9 mouse cellular contexts compared by ENCODE assay signal in the genomic region with DNA sequence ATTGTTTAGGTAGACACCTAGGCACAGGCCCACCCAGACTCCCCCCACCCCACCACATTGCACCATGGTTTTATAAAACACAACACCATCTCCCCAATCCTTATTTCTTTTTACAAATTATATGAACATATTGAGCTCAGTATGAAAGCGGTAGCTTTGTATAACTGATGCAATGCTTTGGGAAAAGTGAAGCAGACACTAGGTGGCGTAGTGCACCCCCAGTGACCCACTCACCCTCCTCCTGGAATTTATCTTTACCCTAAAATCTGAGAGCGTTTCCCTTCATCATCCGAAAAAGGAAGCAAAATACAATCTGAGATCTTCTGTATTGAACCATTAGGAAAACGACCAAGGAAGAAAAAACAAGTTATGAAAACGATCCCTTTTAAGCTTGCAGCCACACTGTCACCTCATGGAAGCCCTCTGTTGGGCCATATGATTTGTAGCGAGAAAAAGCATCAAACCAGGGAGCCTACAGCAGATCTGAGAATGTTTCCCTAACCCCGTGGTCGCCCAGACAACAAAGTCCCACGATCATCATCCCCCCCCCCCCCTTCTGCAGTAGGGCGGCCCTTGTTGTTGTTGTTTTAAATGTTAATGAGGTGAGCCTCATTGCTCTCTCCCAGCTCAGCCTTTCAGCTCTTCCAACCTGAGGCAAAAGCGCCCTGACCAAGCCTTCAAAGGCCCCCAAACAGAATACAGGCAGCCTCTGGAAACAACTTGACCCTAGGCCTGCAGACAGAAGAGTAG.
A peak's percentile ranks its signal among the peaks of the same experiment; 100 is the strongest.
DNase-seq lines count a peak whose midpoint lies in the region; ATAC-seq and TF ChIP-seq lines count a peak whose summit lies in the region.
"Had no signal": no experiment of that assay in that cellular context is flagged by ENCODE, and none has a peak within 500 bp of the region (broad histone marks: within the 10 kb centered on the region; RNA-seq: fewer than 3 reads in every experiment).

No protein-coding gene starts in this region.

- no peaks in the 10 kb centered on the region for H3K9me3 ChIP-seq in lung, embryonic 14.5 days (ENCODE audit: low read depth, low read length)
- H3K9me3 ChIP-seq in forebrain, embryonic 14.5 days (replicated peaks; ENCODE audit: control insufficient read depth, low read length), result no peaks in the 10 kb centered on the region
- H3K9me3 ChIP-seq: embryonic facial prominence, embryonic 15.5 days; limb, embryonic 12.5 days had no signal

- DNase-seq in lung, embryonic 14.5 days, result peak; percentile 65
- no peak for DNase-seq in lung, postnatal 25 days (ENCODE audit: low spot score)
- DNase-seq in cerebellum, adult 11-12 months, result peak; percentile 14
- peak; percentile 56 for DNase-seq in forebrain, embryonic 14.5 days (ENCODE audit: low spot score)
- DNase-seq in lung, postnatal 10 days, result peak; percentile 31
- DNase-seq in spleen, adult 12 weeks (ENCODE audit: low spot score), result no peak
- no peak for DNase-seq in ovary, postnatal 36 days (ENCODE audit: low spot score)

- H3K4me3 ChIP-seq in lung, embryonic 14.5 days (ENCODE audit: low read depth, low read length), result no peak overlapping the region
- no peak overlapping the region for H3K4me3 ChIP-seq in forebrain, embryonic 14.5 days (ENCODE audit: low read depth, low read length)
- H3K4me3 ChIP-seq: embryonic facial prominence, embryonic 15.5 days; limb, embryonic 12.5 days had no signal

- peaks cover 13% of the 10 kb centered on the region for H3K4me1 ChIP-seq in lung, embryonic 14.5 days (ENCODE audit: insufficient read depth)
- no peaks in the 10 kb centered on the region for H3K4me1 ChIP-seq in forebrain, embryonic 14.5 days (ENCODE audit: control insufficient read depth, insufficient read depth, low read length)

- ATAC-seq in lung, embryonic 14.5 days (ENCODE audit: insufficient read depth), result no peak
- ATAC-seq in forebrain, embryonic 14.5 days, result peak; percentile 65; the same call in 1 of the 2 replicates

- H3K9ac ChIP-seq in lung, embryonic 14.5 days, result no peak overlapping the region
- no peak overlapping the region for H3K9ac ChIP-seq in forebrain, embryonic 14.5 days (ENCODE audit: low read length)
- H3K9ac ChIP-seq: embryonic facial prominence, embryonic 15.5 days; limb, embryonic 12.5 days had no signal

- no peaks in the 10 kb centered on the region for H3K36me3 ChIP-seq in lung, embryonic 14.5 days (ENCODE audit: insufficient read depth)
- no peaks in the 10 kb centered on the region for H3K36me3 ChIP-seq in forebrain, embryonic 14.5 days (ENCODE audit: control insufficient read depth, insufficient read depth, low read length)
- H3K36me3 ChIP-seq: embryonic facial prominence, embryonic 15.5 days; limb, embryonic 12.5 days had no signal

- TF ChIP-seq CTCF in lung, embryonic 14.5 days (IDR thresholded peaks at IDR 0.05; ENCODE audit: low read depth), result peak; percentile 67

- WGBS in lung, embryonic 14.5 days, result 35% methylated on average over 12 of the region's 12 CpGs
- 8% methylated on average over 12 of the region's 12 CpGs for WGBS in forebrain, embryonic 14.5 days

- H3K27ac ChIP-seq in lung, embryonic 14.5 days (ENCODE audit: low read depth), result no peak overlapping the region
- no peak overlapping the region for H3K27ac ChIP-seq in forebrain, embryonic 14.5 days (ENCODE audit: low read depth, low read length)
- H3K27ac ChIP-seq: embryonic facial prominence, embryonic 15.5 days; limb, embryonic 12.5 days had no signal

- no peaks in the 10 kb centered on the region for H3K27me3 ChIP-seq in lung, embryonic 14.5 days (ENCODE audit: insufficient read depth, low read length)
- no peaks in the 10 kb centered on the region for H3K27me3 ChIP-seq in forebrain, embryonic 14.5 days (replicated peaks; ENCODE audit: control insufficient read depth, insufficient read depth, low read length)
- H3K27me3 ChIP-seq: embryonic facial prominence, embryonic 15.5 days had no signal

- H3K4me2 ChIP-seq in lung, embryonic 14.5 days, result no peak overlapping the region
- H3K4me2 ChIP-seq in forebrain, embryonic 14.5 days (ENCODE audit: low read length), result peak overlapping the region; percentile 3; the same call in 1 of the 2 replicates
- H3K4me2 ChIP-seq: embryonic facial prominence, embryonic 15.5 days; limb, embryonic 12.5 days had no signal

Comparison
In these comparisons a context has a peak if more than half of its experiments do, and no peak if none do; other contexts are left out.
1. DNase-seq: peak in lung, embryonic 14.5 days (single experiment), cerebellum, adult 11-12 months (single experiment), forebrain, embryonic 14.5 days (single experiment) and lung, postnatal 10 days (single experiment); none in lung, postnatal 25 days (single experiment), spleen, adult 12 weeks (single experiment) and ovary, postnatal 36 days (single experiment).